Mouse (Mus musculus): ENCODE measurements around the gene Kremen2.

DNA sequence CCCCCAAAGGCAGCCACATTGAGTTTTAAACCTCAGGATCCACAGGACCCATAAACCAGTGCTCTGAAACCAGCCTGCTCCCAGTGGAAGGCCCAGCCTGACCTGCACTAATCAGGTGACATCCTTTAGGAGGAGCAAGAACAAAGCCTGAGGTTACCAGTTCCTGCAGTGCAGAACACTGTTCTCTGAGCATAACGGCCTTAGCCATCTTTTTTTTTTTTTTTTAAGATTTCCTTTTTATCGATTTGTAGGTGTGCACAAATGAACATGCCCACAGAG, 45.4 kb upstream of the Kremen2 start:
- TF ChIP-seq CTCF (IDR thresholded peaks at IDR 0.05; ENCODE audit: extremely low read depth, insufficient read depth, insufficient read length, insufficient replicate concordance) (no peak), POLR2A (IDR thresholded peaks at IDR 0.05; ENCODE audit: low read depth, low read length) (no peak)

Data from spleen, adult 2 months (tissue).